Comparison of ENCODE assay signal across 8 mouse cellular contexts in genomic region chr4:107923803-107924194, GRCm38 (mm10). TPM values are rescaled to one million over a fixed set of nuclear protein-coding genes. Genes with fewer than 3 reads are reported as not detected.
A peak's percentile ranks its signal among the peaks of the same experiment; 100 is the strongest.
DNase-seq lines count a peak whose midpoint lies in the region; ATAC-seq and TF ChIP-seq lines count a peak whose summit lies in the region.

No protein-coding gene starts in this region.

- peaks cover 1% of the 10 kb centered on the region; the same call in 1 of the 2 replicates for H3K36me3 ChIP-seq in testis, adult 2 months (ENCODE audit: control insufficient read depth, insufficient read depth, low read length)
- H3K36me3 ChIP-seq in liver, embryonic 15.5 days (replicated peaks) = 0 out of 2 replicates have a peak, but pooled peaks cover 4% of the 10 kb centered on the region

- peaks cover 5% of the 10 kb centered on the region; the same call in 1 of the 2 replicates for H3K4me1 ChIP-seq in testis, adult 2 months (ENCODE audit: control insufficient read depth, insufficient read depth, low read length)
- peaks cover 53% of the 10 kb centered on the region for H3K4me1 ChIP-seq in liver, embryonic 15.5 days (replicated peaks)

- H3K9me3 ChIP-seq in liver, embryonic 15.5 days (replicated peaks) = no peaks in the 10 kb centered on the region

- no peak for DNase-seq in gastrocnemius, adult 2 months
- no peak for DNase-seq in gastrocnemius, postnatal 25 days
- DNase-seq in testis, postnatal 14 days (ENCODE audit: low spot score) = no peak
- DNase-seq in thymus, postnatal 25 days = no peak
- no peak for DNase-seq in right cerebral cortex, postnatal 14 days

- H3K27ac ChIP-seq in gastrocnemius, adult 2 months = peak overlapping the region; percentile 98
- peak overlapping the region; percentile 34; the same call in 1 of the 2 replicates for H3K27ac ChIP-seq in testis, adult 2 months (ENCODE audit: control insufficient read depth, insufficient read depth, low read depth, low read length)
- peak overlapping the region; percentile 57 for H3K27ac ChIP-seq in liver, embryonic 15.5 days (replicated peaks)

- ATAC-seq in liver, embryonic 15.5 days (ENCODE audit: insufficient read depth) = no peak
- ATAC-seq in granulocyte monocyte progenitor cell, adult 5-6 weeks (replicated peaks; ENCODE audit: poor library complexity, severe bottlenecking) = no peak

- intact Hi-C loops in gastrocnemius, adult 2 months (cut with DNase I) = loop anchor here (10.0 kb wide), 2 partner anchors 151 to 381 kb away; partner anchors contain the start of gene Zyg11b

- WGBS in liver, embryonic 15.5 days (ENCODE audit: insufficient replicate concordance) = 36% methylated on average over 7 of the region's 7 CpGs

- peak overlapping the region; percentile 85 for H3K4me2 ChIP-seq in liver, embryonic 15.5 days

- H3K9ac ChIP-seq in liver, embryonic 15.5 days = no peak overlapping the region

- no peak for TF ChIP-seq CTCF in gastrocnemius, adult 2 months (IDR thresholded peaks at IDR 0.05)
- no peak for TF ChIP-seq CTCF in testis, adult 2 months (IDR thresholded peaks at IDR 0.05; ENCODE audit: control insufficient read depth, insufficient read depth, insufficient replicate concordance, low read depth, low read length)

- H3K4me3 ChIP-seq in gastrocnemius, adult 2 months = peak overlapping the region; percentile 91
- H3K4me3 ChIP-seq in testis, adult 2 months (ENCODE audit: control insufficient read depth, low read depth, low read length) = peak overlapping the region; percentile 97
- H3K4me3 ChIP-seq in liver, embryonic 15.5 days (replicated peaks) = peak overlapping the region; percentile 76

- no peaks in the 10 kb centered on the region for H3K27me3 ChIP-seq in testis, adult 2 months (ENCODE audit: control insufficient read depth, insufficient read depth, low read length)
- no peaks in the 10 kb centered on the region for H3K27me3 ChIP-seq in liver, embryonic 15.5 days

- TF ChIP-seq POLR2A in testis, adult 2 months (IDR thresholded peaks at IDR 0.05; ENCODE audit: control insufficient read depth, low read depth, low read length) = no peak

RNA-seq across cellular contexts. Expression of gene Cpt2, which starts 0.4 kb away (rescaled TPM):
- total RNA-seq in gastrocnemius, adult 2 months (2021) = 100 to 1,000 TPM in 1 of 2 experiments, 10 to 100 TPM in 1; 61.5 to 103 TPM
- 10 to 100 TPM; 61.0 to 66.6 TPM for total RNA-seq in gastrocnemius, postnatal 25 days (2021)
- polyA plus RNA-seq in testis, adult 2 months (2012; rRNA removed) = 44.1 and 52.1 TPM in 2 replicates
- polyA plus RNA-seq in liver, embryonic 15.5 days (2015; fragmentation: Nextera tagmentation; extraction: Ambion mirVana) = 40.5 and 43.3 TPM in 2 replicates
- total RNA-seq in granulocyte monocyte progenitor cell, adult 5-6 weeks (2014; fragmentation: Nextera tagmentation) = 25.6 and 32.1 TPM in 2 replicates
- total RNA-seq in granulocyte monocyte progenitor cell, adult 5-6 weeks (2017) = 18.3 and 33.1 TPM in 2 replicates

RNA-seq across cellular contexts. Expression of gene 0610037L13Rik, which starts 34.2 kb away (rescaled TPM):
- 10 to 100 TPM; 41.9 to 50.1 TPM for total RNA-seq in gastrocnemius, adult 2 months (2021)
- 10 to 100 TPM; 43.6 to 48.4 TPM for total RNA-seq in gastrocnemius, postnatal 25 days (2021)
- polyA plus RNA-seq in testis, adult 2 months (2012; rRNA removed) = 63.4 and 77.6 TPM in 2 replicates
- polyA plus RNA-seq in liver, embryonic 15.5 days (2015; fragmentation: Nextera tagmentation; extraction: Ambion mirVana) = 29.2 and 34.8 TPM in 2 replicates
- 34.9 and 73.6 TPM in 2 replicates for total RNA-seq in granulocyte monocyte progenitor cell, adult 5-6 weeks (2014; fragmentation: Nextera tagmentation)
- total RNA-seq in granulocyte monocyte progenitor cell, adult 5-6 weeks (2017) = 57.4 and 97.8 TPM in 2 replicates

RNA-seq across cellular contexts. Expression of gene Magoh, which starts 44.2 kb away (rescaled TPM):
- 10 to 100 TPM; 25.6 to 30.0 TPM for total RNA-seq in gastrocnemius, adult 2 months (2021)
- total RNA-seq in gastrocnemius, postnatal 25 days (2021) = 10 to 100 TPM; 19.9 to 25.8 TPM
- polyA plus RNA-seq in testis, adult 2 months (2012; rRNA removed) = 27.1 and 28.4 TPM in 2 replicates
- polyA plus RNA-seq in liver, embryonic 15.5 days (2015; fragmentation: Nextera tagmentation; extraction: Ambion mirVana) = 62.0 and 80.4 TPM in 2 replicates
- total RNA-seq in granulocyte monocyte progenitor cell, adult 5-6 weeks (2014; fragmentation: Nextera tagmentation) = 244 and 294 TPM in 2 replicates
- 322 and 356 TPM in 2 replicates for total RNA-seq in granulocyte monocyte progenitor cell, adult 5-6 weeks (2017)

RNA-seq across cellular contexts. Expression of gene Slc1a7, which starts 44.3 kb away (rescaled TPM):
- under 1 TPM; 0.10 to 0.17 TPM for total RNA-seq in gastrocnemius, adult 2 months (2021)
- under 1 TPM; 0.11 to 0.26 TPM for total RNA-seq in gastrocnemius, postnatal 25 days (2021)
- 2.2 and 2.9 TPM in 2 replicates for polyA plus RNA-seq in testis, adult 2 months (2012; rRNA removed)
- not detected in 2 replicates for polyA plus RNA-seq in liver, embryonic 15.5 days (2015; fragmentation: Nextera tagmentation; extraction: Ambion mirVana)
- total RNA-seq in granulocyte monocyte progenitor cell, adult 5-6 weeks (2014; fragmentation: Nextera tagmentation) = not detected in 2 replicates
- not detected in 2 replicates for total RNA-seq in granulocyte monocyte progenitor cell, adult 5-6 weeks (2017)

Comparison
In these comparisons a context has a peak if more than half of its experiments do, and no peak if none do; other contexts are left out.
1. H3K27ac ChIP-seq: peak in every context shown above with its lines; median percentile 98 in gastrocnemius, adult 2 months; 57 in liver, embryonic 15.5 days; 34 in testis, adult 2 months.
2. RNA of gene Magoh, which starts 44.2 kb away (total RNA-seq): 244 to 356 TPM in granulocyte monocyte progenitor cell, adult 5-6 weeks; 25.6 to 30.0 TPM in gastrocnemius, adult 2 months and 19.9 to 25.8 TPM in gastrocnemius, postnatal 25 days; every median in the first group is over 4 times any median in the second.
3. Peak in every context shown above with its lines, with median percentiles within 50 percentile points of each other: H3K4me3 ChIP-seq.